Mouse (Mus musculus): ENCODE data around the gene Plekha7. TPM values are rescaled to one million over a fixed set of nuclear protein-coding genes. Genes with fewer than 3 reads are reported as not detected.

The Plekha7 gene
- polyA plus RNA-seq, 1 experiment, result 18.4 TPM

GRCm38 (mm10) chr7:116248536-116248935, 59.6 kb downstream of the Plekha7 start:
- no peak for DNase-seq (ENCODE audit: low spot score)

- no peak for DNase-seq (ENCODE audit: low spot score)
These were observed 60.8 kb downstream of the Plekha7 start for GRCm38 (mm10) chr7:116247377-116247729.

DNA sequence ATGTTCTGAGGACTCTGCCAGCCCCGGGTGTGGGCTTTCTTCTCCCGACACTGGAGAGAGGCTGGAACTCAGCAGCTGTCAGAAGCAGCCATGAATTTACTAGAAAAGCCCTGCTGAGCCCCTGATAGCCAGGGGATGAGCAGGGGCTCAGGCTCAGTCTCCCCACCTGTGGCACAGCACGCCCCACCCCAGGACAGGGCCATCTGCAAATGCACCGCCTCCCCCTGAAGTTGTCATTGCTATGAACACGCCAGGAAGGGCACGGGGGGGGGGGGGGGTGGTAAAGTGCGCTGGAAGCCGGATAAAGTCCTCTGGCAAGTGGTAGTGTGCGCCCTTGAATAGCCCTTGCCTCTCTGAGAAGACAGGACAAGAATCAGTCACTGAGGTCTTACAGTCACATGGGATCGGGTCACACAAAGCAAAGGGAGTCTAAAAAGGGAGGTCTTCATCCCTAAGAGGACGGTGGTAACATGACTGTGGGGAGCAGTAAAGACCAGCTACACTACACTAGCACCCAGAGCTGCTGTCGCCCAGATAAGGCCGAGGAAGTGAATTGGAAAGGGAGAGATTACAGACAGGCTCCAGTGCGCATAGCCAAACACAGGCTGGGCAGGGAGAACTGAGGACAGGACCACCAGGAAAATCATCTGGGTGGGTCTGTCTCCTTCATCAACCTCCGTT, 61.3 kb downstream of the Plekha7 start:
- DNase-seq (ENCODE audit: low spot score), result no peak

DNA sequence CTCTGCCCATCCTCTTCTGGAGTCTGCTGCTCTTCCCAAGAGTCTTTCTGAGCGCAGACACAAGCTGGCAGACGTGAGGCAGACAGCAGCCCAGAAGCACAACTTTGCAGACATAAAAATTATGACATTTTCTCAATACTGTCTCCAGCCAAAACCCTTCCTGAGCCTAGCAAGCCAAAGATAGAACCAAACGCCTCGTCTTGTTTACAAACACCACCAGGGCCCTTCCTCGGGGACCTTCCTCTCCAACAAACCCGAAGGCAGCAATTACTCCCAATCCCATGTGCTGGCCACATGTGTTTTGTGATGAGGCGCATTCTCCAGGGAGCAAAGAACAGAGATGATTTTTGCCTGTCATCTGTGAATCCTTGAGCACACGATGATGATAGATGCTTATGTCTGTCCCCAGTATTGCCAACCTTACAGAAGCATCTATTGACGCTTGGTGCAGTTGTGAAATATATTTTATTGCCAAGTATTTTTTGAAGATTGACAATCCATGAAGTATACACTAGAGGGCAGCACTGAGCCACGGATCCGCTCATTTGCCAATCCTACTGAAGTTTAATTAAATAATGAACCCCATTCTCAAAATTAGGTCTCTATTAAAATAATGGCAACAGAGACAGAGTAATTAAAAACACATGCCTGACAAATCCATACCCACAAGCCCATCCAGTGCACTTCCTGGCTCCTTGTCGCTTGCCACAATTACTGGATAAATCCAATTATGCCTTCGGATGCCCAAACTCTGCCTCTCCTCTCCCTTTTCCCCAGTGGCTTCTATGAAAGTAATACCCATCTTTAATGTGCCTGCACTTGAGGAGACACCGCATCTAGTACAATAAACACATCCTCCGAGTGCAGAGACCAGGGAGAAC, 62.1 kb downstream of the Plekha7 start:
- DNase-seq (ENCODE audit: low spot score), result no peak

- DNase-seq (ENCODE audit: low spot score), result no peak
These were observed 63.6 kb downstream of the Plekha7 start for GRCm38 (mm10) chr7:116244302-116245165.

DNA sequence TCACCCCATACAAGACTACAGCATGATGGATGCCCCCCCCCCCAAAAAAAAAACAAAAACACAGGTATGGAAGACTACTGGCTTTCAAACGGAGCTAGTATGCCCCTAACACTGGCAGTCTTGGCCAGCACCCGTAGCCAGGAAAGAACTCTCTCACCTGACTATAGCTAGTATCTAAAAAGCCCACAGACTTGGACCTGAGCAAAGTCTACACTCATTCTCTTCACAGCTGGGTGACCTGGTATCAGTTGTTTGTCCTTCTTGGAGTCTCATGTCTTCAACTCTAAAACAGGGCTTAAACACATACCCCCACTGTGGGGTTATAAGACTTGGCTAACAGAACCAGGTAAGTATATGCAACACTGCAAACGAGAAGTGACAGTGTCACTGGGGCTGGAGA, 65.4 kb downstream of the Plekha7 start:
- no peak for DNase-seq (ENCODE audit: low spot score)

DNA sequence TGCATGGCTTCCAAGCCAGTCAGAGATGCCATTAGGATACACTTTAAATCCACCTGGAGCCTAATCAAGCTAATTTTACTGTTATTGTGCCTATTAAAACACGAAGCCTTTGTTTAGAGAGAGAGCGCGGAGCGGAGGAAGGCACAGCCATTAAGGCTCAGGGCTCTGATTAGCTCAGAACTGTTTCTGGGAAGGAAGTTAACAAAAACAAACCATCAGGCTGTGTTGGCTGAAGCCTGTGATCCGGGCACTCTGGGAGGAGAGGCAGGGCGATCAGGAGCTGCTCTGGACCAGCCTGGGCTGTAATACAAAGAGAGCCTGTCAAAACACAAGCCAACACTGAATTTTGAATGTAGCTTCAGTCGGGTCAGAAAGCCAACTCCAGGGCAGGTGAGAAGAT, 66.6 kb downstream of the Plekha7 start:
- DNase-seq (ENCODE audit: low spot score), result no peak

DNA sequence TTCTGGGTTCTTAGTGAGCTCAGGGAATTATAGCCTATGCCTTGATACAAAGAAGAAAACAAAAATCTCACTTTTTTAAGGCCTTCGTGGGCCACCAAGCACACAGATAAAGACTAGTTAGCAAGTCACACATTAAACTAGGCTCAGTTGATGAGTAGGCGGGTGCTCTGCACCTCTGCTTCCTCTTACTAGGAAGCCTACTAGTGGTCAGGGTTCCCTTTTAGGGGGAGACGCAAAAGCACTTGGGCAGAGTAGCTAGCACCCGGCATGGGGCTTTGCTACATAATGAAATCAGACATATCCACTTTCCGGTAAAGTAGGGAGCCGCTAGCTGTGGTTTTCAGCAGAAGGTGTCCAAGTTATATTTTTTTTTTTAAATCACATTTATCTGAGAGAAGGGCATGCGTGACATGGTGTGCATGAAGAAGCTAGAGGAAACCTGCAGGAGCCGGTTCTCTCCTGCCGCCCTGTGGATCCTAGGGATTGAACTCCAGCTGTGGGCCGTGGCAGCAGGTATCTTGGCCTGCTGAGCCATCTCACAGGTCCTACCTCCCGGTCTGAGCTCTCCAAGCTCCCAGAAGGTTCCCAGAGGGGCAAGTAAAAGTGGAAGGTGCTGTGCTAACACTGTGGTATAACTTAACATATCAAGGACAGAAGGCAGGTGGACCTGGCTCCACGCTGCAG, 67.2 kb downstream of the Plekha7 start:
- DNase-seq (ENCODE audit: low spot score), result no peak

GRCm38 (mm10) chr7:116240353-116240752, 67.8 kb downstream of the Plekha7 start:
- no peak for DNase-seq (ENCODE audit: low spot score)

DNA sequence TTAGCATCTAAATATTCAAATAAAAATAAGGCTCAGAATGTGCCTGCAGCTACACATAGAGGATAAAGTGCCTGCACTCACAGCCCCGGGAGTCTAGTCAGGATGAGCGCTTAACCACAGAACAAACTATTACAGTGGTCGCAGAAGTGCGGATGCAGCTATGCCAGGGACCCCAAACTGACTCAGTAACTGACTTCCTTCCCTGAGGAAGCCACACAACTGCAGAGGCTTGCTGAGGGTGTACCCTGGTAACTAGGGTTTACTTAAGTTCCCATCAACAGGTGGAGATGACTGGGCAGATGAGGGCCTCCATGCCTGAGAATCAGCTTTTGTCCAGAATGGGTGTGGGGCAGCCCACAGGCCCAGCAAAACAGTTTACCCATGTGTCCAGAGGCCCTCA, 69.9 kb downstream of the Plekha7 start:
- no peak for DNase-seq (ENCODE audit: low spot score)

DNA sequence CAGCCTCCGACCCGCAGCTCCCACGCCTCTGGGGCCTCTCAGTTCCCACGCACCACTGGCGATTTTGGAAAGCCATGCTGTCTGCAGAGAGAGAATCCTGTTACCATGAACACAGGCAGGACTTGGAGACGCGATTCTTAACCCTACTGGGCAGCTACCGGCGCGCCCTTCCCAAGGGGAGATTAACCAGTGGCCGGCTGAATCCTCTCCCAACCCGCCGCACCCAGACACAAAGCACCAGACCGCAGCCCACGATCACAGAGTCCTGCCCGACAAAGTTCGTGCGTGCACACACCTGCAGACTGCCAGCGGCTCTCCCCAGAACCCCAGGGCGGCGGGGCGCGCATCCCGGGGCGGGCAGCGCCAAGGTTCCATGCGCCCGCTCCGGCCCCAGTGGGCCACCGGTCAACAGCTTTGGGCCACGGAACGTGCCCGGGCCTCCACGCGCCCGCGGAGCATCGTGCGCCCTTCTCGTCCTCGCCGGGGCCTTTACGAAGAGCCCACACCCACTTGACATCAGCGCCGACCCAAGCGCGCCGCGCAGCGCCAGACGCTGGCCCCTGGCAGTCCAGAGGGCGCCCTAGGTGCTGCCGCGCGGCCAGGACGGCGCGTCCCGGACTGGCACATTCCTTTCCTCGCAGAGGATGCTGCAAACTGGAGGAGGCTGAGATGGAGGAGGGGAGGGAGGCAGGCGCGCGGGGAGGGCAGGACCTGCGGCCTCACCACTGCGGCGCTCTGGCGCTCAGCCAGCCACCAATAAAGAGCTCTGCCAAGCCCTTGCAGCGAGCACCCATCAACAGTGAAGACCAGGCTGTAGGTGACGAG, 70.8 kb downstream of the Plekha7 start:
- no peak for DNase-seq (ENCODE audit: low spot score)

GRCm38 (mm10) chr7:116236608-116237007, 71.6 kb downstream of the Plekha7 start:
- DNase-seq (ENCODE audit: low spot score), result no peak

- DNase-seq (ENCODE audit: low spot score), result no peak
These were observed 73.8 kb downstream of the Plekha7 start for GRCm38 (mm10) chr7:116234287-116234806.

GRCm38 (mm10) chr7:116230811-116231609, 77.2 kb downstream of the Plekha7 start:
- no peak for DNase-seq (ENCODE audit: low spot score)

DNA sequence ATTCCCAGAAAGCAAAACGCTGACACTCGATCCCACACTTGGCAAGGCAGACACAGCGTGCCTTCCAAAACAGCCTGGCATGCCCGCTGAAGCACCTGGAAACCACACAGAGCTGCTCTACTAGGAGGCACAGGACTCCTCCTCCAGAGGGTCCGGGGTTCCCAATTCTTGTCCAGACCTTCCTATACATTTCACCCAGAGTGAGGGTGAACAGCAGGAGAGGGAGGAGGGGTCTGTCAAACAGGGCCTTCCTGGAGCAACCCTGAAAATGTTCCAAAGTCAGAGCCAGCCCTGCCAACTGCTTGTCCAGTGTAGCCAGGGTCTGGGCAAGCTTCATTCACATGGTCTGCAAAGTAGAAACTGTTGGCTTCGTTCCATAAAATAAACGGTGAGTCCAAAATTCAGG, 81.3 kb downstream of the Plekha7 start:
- DNase-seq (ENCODE audit: low spot score), result no peak

DNA sequence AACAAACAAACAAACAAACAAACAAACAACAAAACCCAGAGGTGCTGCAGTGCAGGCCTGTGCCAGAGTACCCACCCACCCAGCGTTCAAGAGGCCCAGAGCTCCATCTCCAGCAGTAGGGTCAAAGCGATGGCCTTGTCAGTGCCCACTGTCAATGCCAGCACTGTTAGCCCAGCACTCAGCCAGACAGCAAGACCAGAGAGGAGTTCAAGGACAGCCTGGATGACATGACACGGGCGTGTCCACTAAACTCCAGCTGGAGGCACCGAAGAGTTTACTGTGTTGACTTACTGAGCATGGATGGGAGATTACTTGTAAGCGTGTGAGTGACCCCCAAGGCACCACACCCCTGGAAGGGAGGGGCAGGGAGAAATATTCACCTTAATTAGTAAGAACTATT, 81.9 kb downstream of the Plekha7 start:
- no peak for DNase-seq (ENCODE audit: low spot score)

- no peak for DNase-seq (ENCODE audit: low spot score)
These were observed 83.6 kb downstream of the Plekha7 start for GRCm38 (mm10) chr7:116224543-116224942.

GRCm38 (mm10) chr7:116223010-116223783, 85.0 kb downstream of the Plekha7 start:
- no peak for DNase-seq (ENCODE audit: low spot score)
